Mouse (Mus musculus) lung, adult 18-20 months (tissue): ENCODE data around the gene Eif5a.
A peak's percentile ranks its signal among the peaks of the same experiment; 100 is the strongest.

Experiments used
- DNase-seq, 2 experiments: peaks; one replicate each; pipeline ENCODE4 v3.0.0; 2022; ENCODE audit warnings: mixed read lengths in 2 of 2

The Eif5a gene

GRCm38 (mm10) chr11:69901406-69901846, 20.3 kb downstream of the Eif5a start:
- peak; percentile 96 to 97 for DNase-seq

- peak; percentile 96 for DNase-seq
Observed at GRCm38 (mm10) chr11:69900471-69901405, 21.0 kb downstream of the Eif5a start, which contains the start of the genes 2810408A11Rik and Neurl4. Gene 2810408A11Rik (minus strand): TSS chr11:69900987. Gene Neurl4 (plus strand): TSS chr11:69901072.

GRCm38 (mm10) chr11:69899870-69900269, 21.9 kb downstream of the Eif5a start:
- DNase-seq: no peak

GRCm38 (mm10) chr11:69895291-69895690, 26.5 kb downstream of the Eif5a start, which contains the start of gene Acap1:
Gene Acap1 (minus strand): TSS chr11:69895539.
- no peak for DNase-seq

GRCm38 (mm10) chr11:69894671-69895070, 27.1 kb downstream of the Eif5a start:
- DNase-seq: peak in 1 of 2 experiments; percentile 50

GRCm38 (mm10) chr11:69891482-69891881, 30.3 kb downstream of the Eif5a start:
- no peak for DNase-seq

GRCm38 (mm10) chr11:69886907-69887635, 34.7 kb downstream of the Eif5a start:
- DNase-seq: peak; percentile 52 to 68

- DNase-seq: no peak
Observed at GRCm38 (mm10) chr11:69884663-69885062, 37.1 kb downstream of the Eif5a start.

GRCm38 (mm10) chr11:69884240-69884639, 37.5 kb downstream of the Eif5a start:
- no peak for DNase-seq

GRCm38 (mm10) chr11:69883527-69884151, 38.1 kb downstream of the Eif5a start:
- DNase-seq: no peak

- DNase-seq: peak in 1 of 2 experiments; percentile 48
Observed at GRCm38 (mm10) chr11:69883066-69883465, 38.7 kb downstream of the Eif5a start.

- no peak for DNase-seq
Observed at GRCm38 (mm10) chr11:69881787-69882670, 39.7 kb downstream of the Eif5a start.

GRCm38 (mm10) chr11:69880853-69881603, 40.7 kb downstream of the Eif5a start, which contains the start of gene Kctd11:
Gene Kctd11 (minus strand): TSS chr11:69881406.
- peak; percentile 95 to 98 for DNase-seq

- peak; percentile 80 to 84 for DNase-seq
Observed at GRCm38 (mm10) chr11:69880506-69880852, 41.3 kb downstream of the Eif5a start.

- DNase-seq: no peak
Observed at GRCm38 (mm10) chr11:69879711-69880110, 42.0 kb downstream of the Eif5a start.

GRCm38 (mm10) chr11:69878952-69879351, 42.8 kb downstream of the Eif5a start:
- DNase-seq: no peak

GRCm38 (mm10) chr11:69878399-69878798, 43.4 kb downstream of the Eif5a start:
- no peak for DNase-seq

- no peak for DNase-seq
Observed at GRCm38 (mm10) chr11:69877878-69878277, 43.9 kb downstream of the Eif5a start, which contains the start of gene Tmem95. Gene Tmem95 (minus strand): TSS chr11:69878018.

- DNase-seq: peak; percentile 88 to 90
Observed at GRCm38 (mm10) chr11:69876867-69877266, 44.9 kb downstream of the Eif5a start.

GRCm38 (mm10) chr11:69876186-69876585, 45.6 kb downstream of the Eif5a start:
- peak; percentile 80 to 85 for DNase-seq

GRCm38 (mm10) chr11:69872451-69872850, 49.3 kb downstream of the Eif5a start:
- no peak for DNase-seq
